Mouse (Mus musculus) kidney, embryonic 15.5 days (tissue): ENCODE results near the gene Pak4. TPM values are rescaled to one million over a fixed set of nuclear protein-coding genes. Genes with fewer than 3 reads are reported as not detected.

Source experiments
- ATAC-seq: fragments of 200-750 bp; cut with Nextera tagmentation; replicated peaks from 2 replicates; pipeline ENCODE4 v1.8.0; 2017; ENCODE audit warnings: moderate TSS enrichment; ENCODE audit not compliant: low FRiP score
- H3K27ac ChIP-seq: fragments of 300-500 bp; sonication (generic); 2 replicates; pipeline ENCODE4 v1.5.1; 2015; ENCODE audit warnings: mild to moderate bottlenecking, inconsistent platforms
- H3K27me3 ChIP-seq: fragments of 300-500 bp; sonication (generic); 2 replicates; pipeline ENCODE4 v1.6.1; 2015; ENCODE audit warnings: inconsistent platforms
- H3K36me3 ChIP-seq: fragments of 300-500 bp; sonication (generic); 2 replicates; pipeline ENCODE4 v1.6.1; 2015; ENCODE audit warnings: inconsistent platforms
- H3K4me1 ChIP-seq: fragments of 300-500 bp; sonication (generic); 2 replicates; pipeline ENCODE4 v1.6.1; 2015; ENCODE audit warnings: inconsistent platforms
- H3K4me2 ChIP-seq: fragments of 300-500 bp; sonication (generic); 2 replicates; pipeline ENCODE4 v1.6.1; 2015; ENCODE audit warnings: moderate library complexity, mild to moderate bottlenecking, inconsistent platforms
- H3K4me3 ChIP-seq: fragments of 300-500 bp; sonication (generic); replicated peaks from 2 replicates; pipeline ENCODE4 v1.5.1; 2015; ENCODE audit warnings: mild to moderate bottlenecking, inconsistent platforms
- H3K9ac ChIP-seq: fragments of 300-500 bp; sonication (generic); 2 replicates; pipeline ENCODE4 v1.6.1; 2015; ENCODE audit warnings: mild to moderate bottlenecking, inconsistent platforms
- H3K9me3 ChIP-seq: fragments of 300-500 bp; sonication (generic); replicated peaks from 2 replicates; pipeline ENCODE4 v1.6.1; 2016; ENCODE audit warnings: inconsistent platforms
- WGBS: fragments of 180-500 bp; shearing (Covaris S2); methylation state at CpG from one replicate; pipeline ENCODE4 v1.1.7; 2015; ENCODE audit warnings: mixed read lengths; 5-methylcytosine and 5-hydroxymethylcytosine counted together
- polyA plus RNA-seq: library from polyadenylated mRNA; unstranded; fragments of >200 nt; fragmentation: Nextera tagmentation; extraction: Ambion mirVana; gene quantifications from 2 replicates; pipeline ENCODE4 v1.2.1, GENCODE M21; 2015

Gene Pak4
- polyA plus RNA-seq, 1 experiment from 2014 or later = 72.1 TPM

GRCm38 (mm10) chr7:28572689-28573088 lies 25.3 kb downstream of the Pak4 start:
- Histone ChIP-seq H3K9ac (no peak overlapping the region), H3K27ac (peak overlapping the region; percentile 94), H3K27me3 (no peaks in the 10 kb centered on the region), H3K4me3 (no peak overlapping the region), H3K4me2 (no peak overlapping the region), H3K4me1 (peaks cover 89% of the 10 kb centered on the region), H3K36me3 (peaks cover 12% of the 10 kb centered on the region), H3K9me3 (no peaks in the 10 kb centered on the region)
- no peak for ATAC-seq
- 66% methylated on average over 5 of the region's 5 CpGs for WGBS

GRCm38 (mm10) chr7:28570982-28571682 lies 26.9 kb downstream of the Pak4 start:
- peak overlapping the region; percentile 94 for H3K27ac ChIP-seq
- H3K27me3 ChIP-seq = no peaks in the 10 kb centered on the region
- H3K36me3 ChIP-seq = peaks cover 28% of the 10 kb centered on the region
- 30% methylated on average over 5 of the region's 5 CpGs for WGBS
- peak overlapping the region; percentile 17; the same call in 1 of the 2 replicates for H3K9ac ChIP-seq
- ATAC-seq = no peak
- H3K4me1 ChIP-seq = peaks cover 73% of the 10 kb centered on the region
- H3K4me2 ChIP-seq = peak overlapping the region; percentile 12; the same call in 1 of the 2 replicates
- no peak overlapping the region for H3K4me3 ChIP-seq
- no peaks in the 10 kb centered on the region for H3K9me3 ChIP-seq

- no peak overlapping the region for H3K4me3 ChIP-seq
- H3K4me1 ChIP-seq = peaks cover 66% of the 10 kb centered on the region
- WGBS = 61% methylated on average over 12 of the region's 12 CpGs
Observed at GRCm38 (mm10) chr7:28570291-28570981, 27.5 kb downstream of the Pak4 start.

GRCm38 (mm10) chr7:28568253-28568652 lies 29.7 kb downstream of the Pak4 start:
- Histone ChIP-seq H3K27me3 (no peaks in the 10 kb centered on the region), H3K4me3 (no peak overlapping the region), H3K4me1 (peaks cover 47% of the 10 kb centered on the region), H3K4me2 (no peak overlapping the region), H3K27ac (peak overlapping the region; percentile 56; the same call in 1 of the 2 replicates), H3K9ac (no peak overlapping the region), H3K9me3 (no peaks in the 10 kb centered on the region), H3K36me3 (peaks cover 57% of the 10 kb centered on the region)
- ATAC-seq = no peak

More at GRCm38 (mm10) chr7:28570291-28570981, 27.5 kb downstream of the Pak4 start:
- peak overlapping the region; percentile 94 for H3K27ac ChIP-seq
- peak overlapping the region; percentile 12; the same call in 1 of the 2 replicates for H3K4me2 ChIP-seq
- H3K27me3 ChIP-seq = no peaks in the 10 kb centered on the region
- no peaks in the 10 kb centered on the region for H3K9me3 ChIP-seq
- peak; percentile 82 for ATAC-seq
- H3K9ac ChIP-seq = peak overlapping the region; percentile 17; the same call in 1 of the 2 replicates
- peaks cover 35% of the 10 kb centered on the region for H3K36me3 ChIP-seq

- H3K36me3 ChIP-seq = peaks cover 64% of the 10 kb centered on the region
- peaks cover 40% of the 10 kb centered on the region for H3K4me1 ChIP-seq
- 89% methylated on average over 4 of the region's 4 CpGs for WGBS
- H3K27me3 ChIP-seq = no peaks in the 10 kb centered on the region
- H3K4me2 ChIP-seq = no peak overlapping the region
- H3K4me3 ChIP-seq = no peak overlapping the region
- no peaks in the 10 kb centered on the region for H3K9me3 ChIP-seq
- no peak overlapping the region for H3K9ac ChIP-seq
- no peak overlapping the region for H3K27ac ChIP-seq
- ATAC-seq = no peak
Observed at GRCm38 (mm10) chr7:28567539-28567938, 30.4 kb downstream of the Pak4 start.

GRCm38 (mm10) chr7:28565407-28565806 lies 32.6 kb downstream of the Pak4 start:
- no peak overlapping the region for H3K4me3 ChIP-seq
- 74% methylated on average over 5 of the region's 5 CpGs for WGBS

GRCm38 (mm10) chr7:28562951-28563350 lies 35.0 kb downstream of the Pak4 start:
- 91% methylated on average over 13 of the region's 13 CpGs for WGBS
- peaks cover 14% of the 10 kb centered on the region for H3K4me1 ChIP-seq
- H3K4me3 ChIP-seq = no peak overlapping the region
- H3K27ac ChIP-seq = no peak overlapping the region
- no peaks in the 10 kb centered on the region for H3K9me3 ChIP-seq
- H3K36me3 ChIP-seq = peaks cover 99% of the 10 kb centered on the region
- no peak overlapping the region for H3K9ac ChIP-seq
- H3K4me2 ChIP-seq = no peak overlapping the region
- H3K27me3 ChIP-seq = no peaks in the 10 kb centered on the region
- no peak for ATAC-seq

More at GRCm38 (mm10) chr7:28565407-28565806, 32.6 kb downstream of the Pak4 start:
- Histone ChIP-seq H3K9ac (no peak overlapping the region), H3K27ac (no peak overlapping the region), H3K36me3 (peaks cover 85% of the 10 kb centered on the region), H3K9me3 (no peaks in the 10 kb centered on the region), H3K4me1 (peaks cover 19% of the 10 kb centered on the region), H3K4me2 (no peak overlapping the region), H3K27me3 (no peaks in the 10 kb centered on the region)
- ATAC-seq = no peak

GRCm38 (mm10) chr7:28562371-28562770 lies 35.6 kb downstream of the Pak4 start:
- 87% methylated on average over 13 of the region's 13 CpGs for WGBS
- ATAC-seq = no peak

GRCm38 (mm10) chr7:28561967-28562366 lies 36.0 kb downstream of the Pak4 start:
- H3K4me2 ChIP-seq = no peak overlapping the region
- no peaks in the 10 kb centered on the region for H3K9me3 ChIP-seq
- WGBS = 91% methylated on average over 11 of the region's 11 CpGs
- no peak overlapping the region for H3K27ac ChIP-seq
- H3K27me3 ChIP-seq = no peaks in the 10 kb centered on the region
- H3K9ac ChIP-seq = no peak overlapping the region
- no peak overlapping the region for H3K4me3 ChIP-seq
- peaks cover 93% of the 10 kb centered on the region for H3K36me3 ChIP-seq
- peaks cover 19% of the 10 kb centered on the region for H3K4me1 ChIP-seq
- no peak for ATAC-seq

More at GRCm38 (mm10) chr7:28562371-28562770, 35.6 kb downstream of the Pak4 start:
- H3K36me3 ChIP-seq = peaks cover 97% of the 10 kb centered on the region
- peaks cover 19% of the 10 kb centered on the region for H3K4me1 ChIP-seq
- no peak overlapping the region for H3K9ac ChIP-seq
- no peaks in the 10 kb centered on the region for H3K9me3 ChIP-seq
- H3K27me3 ChIP-seq = no peaks in the 10 kb centered on the region
- H3K27ac ChIP-seq = no peak overlapping the region
- H3K4me3 ChIP-seq = no peak overlapping the region
- no peak overlapping the region for H3K4me2 ChIP-seq

- Histone ChIP-seq H3K4me2 (no peak overlapping the region), H3K9ac (no peak overlapping the region), H3K36me3 (peaks cover 82% of the 10 kb centered on the region), H3K9me3 (no peaks in the 10 kb centered on the region), H3K4me3 (no peak overlapping the region), H3K4me1 (peaks cover 22% of the 10 kb centered on the region), H3K27me3 (no peaks in the 10 kb centered on the region), H3K27ac (no peak overlapping the region)
- 90% methylated on average over 10 of the region's 10 CpGs for WGBS
- ATAC-seq = no peak
Observed at GRCm38 (mm10) chr7:28560856-28561255, 37.1 kb downstream of the Pak4 start.

- H3K4me2 ChIP-seq = no peak overlapping the region
- ATAC-seq = peak; percentile 63; the same call in 1 of the 2 replicates
- H3K9me3 ChIP-seq = no peaks in the 10 kb centered on the region
- peak overlapping the region; percentile 73 for H3K27ac ChIP-seq
- no peak overlapping the region for H3K9ac ChIP-seq
- peaks cover 23% of the 10 kb centered on the region for H3K4me1 ChIP-seq
- 38% methylated on average over 4 of the region's 4 CpGs for WGBS
- no peaks in the 10 kb centered on the region for H3K27me3 ChIP-seq
- peaks cover 58% of the 10 kb centered on the region for H3K36me3 ChIP-seq
- H3K4me3 ChIP-seq = no peak overlapping the region
Observed at GRCm38 (mm10) chr7:28558486-28558885, 39.5 kb downstream of the Pak4 start.

GRCm38 (mm10) chr7:28557708-28558107 lies 40.3 kb downstream of the Pak4 start:
- ATAC-seq = no peak
- no peak overlapping the region for H3K9ac ChIP-seq
- H3K4me1 ChIP-seq = peaks cover 23% of the 10 kb centered on the region
- no peaks in the 10 kb centered on the region for H3K9me3 ChIP-seq
- no peak overlapping the region for H3K4me2 ChIP-seq
- no peak overlapping the region for H3K27ac ChIP-seq
- H3K4me3 ChIP-seq = no peak overlapping the region
- H3K27me3 ChIP-seq = no peaks in the 10 kb centered on the region
- H3K36me3 ChIP-seq = peaks cover 51% of the 10 kb centered on the region
- WGBS = 81% methylated on average over 6 of the region's 6 CpGs
